Mouse (Mus musculus) gastrocnemius, postnatal 14 days (tissue): ENCODE results near the gene Fahd2a. TPM values are rescaled to one million over a fixed set of nuclear protein-coding genes. Genes with fewer than 3 reads are reported as not detected.

ENCODE experiments used
- DNase-seq: peaks from one replicate; pipeline ENCODE4 v3.0.0; 2021; ENCODE audit warnings: mixed read lengths
- intact Hi-C: fragments of 180-260 bp; cut with DNase I; formaldehyde crosslinking; loops from one replicate; pipeline ENCODE4 v1.15.1; 2025; ENCODE audit warnings: low total_unique reads
- long read RNA-seq, 2 experiments: library from polyadenylated mRNA; stranded (forward); transcript quantifications; one replicate each; pipeline ENCODE4 v2.0.0; 2021
- total RNA-seq, 2 experiments: library from RNA; stranded (reverse); gene quantifications; 2 replicates each; pipeline ENCODE4 v1.2.3; 2021

The Fahd2a gene
- 10 to 100 TPM; 14.5 to 17.5 TPM for total RNA-seq
- long read RNA-seq, experiment 1, transcript Fahd2a-201 (8 exons, 1,211 nt), result major isoform, 21 of 23 reads
- long read RNA-seq, experiment 1, partial matches to known transcripts, result 0 of 23 reads
- long read RNA-seq, experiment 1, other reads (novel, unspliced or antisense), result 2 of 23 reads
- long read RNA-seq, experiment 2, transcript Fahd2a-201 (8 exons, 1,211 nt), result major isoform, 18 of 20 reads
- long read RNA-seq, experiment 2, partial matches to known transcripts, result 0 of 20 reads
- long read RNA-seq, experiment 2, other reads (novel, unspliced or antisense), result 2 of 20 reads

DNA sequence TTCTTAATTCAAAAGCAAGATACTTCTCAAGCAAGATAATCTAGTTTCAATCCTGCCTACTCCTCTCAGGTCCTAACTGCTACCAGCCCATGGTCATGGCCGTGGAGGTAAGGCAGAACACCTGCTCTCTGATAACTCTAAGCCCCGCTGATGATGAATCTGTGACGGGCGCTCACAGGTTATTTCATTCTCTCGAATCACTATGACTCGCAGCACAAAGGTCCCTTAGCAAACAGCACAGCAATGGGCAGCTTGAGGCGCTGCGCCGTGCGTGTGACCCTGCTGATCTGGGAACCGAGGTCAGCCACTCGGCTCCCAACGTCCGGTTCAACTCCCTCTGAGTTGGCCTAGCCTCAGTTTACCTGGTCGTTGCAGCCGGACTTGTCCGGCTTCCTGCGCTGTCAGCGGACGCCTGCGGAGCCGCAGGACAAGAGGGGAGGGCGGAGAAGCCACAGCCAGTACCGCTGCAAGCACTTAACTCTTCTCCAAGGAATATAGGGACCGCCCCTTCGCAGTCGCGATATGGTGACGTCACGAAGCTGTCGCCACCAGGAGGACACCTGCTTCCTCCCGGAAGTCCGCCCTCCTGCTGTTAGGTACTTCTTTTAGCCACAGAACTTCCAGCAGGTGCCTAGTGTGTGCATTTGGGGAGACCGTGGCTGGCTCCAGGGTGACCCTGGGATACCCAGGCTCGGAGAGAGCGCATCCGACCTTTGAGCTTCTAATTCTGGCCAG is at the start of gene Fahd2a:
Gene Fahd2a (minus strand): TSS at position 511 of the 735 bp plus-strand sequence.
- intact Hi-C loops, result no loop called here
- peak; percentile 84 for DNase-seq

DNA sequence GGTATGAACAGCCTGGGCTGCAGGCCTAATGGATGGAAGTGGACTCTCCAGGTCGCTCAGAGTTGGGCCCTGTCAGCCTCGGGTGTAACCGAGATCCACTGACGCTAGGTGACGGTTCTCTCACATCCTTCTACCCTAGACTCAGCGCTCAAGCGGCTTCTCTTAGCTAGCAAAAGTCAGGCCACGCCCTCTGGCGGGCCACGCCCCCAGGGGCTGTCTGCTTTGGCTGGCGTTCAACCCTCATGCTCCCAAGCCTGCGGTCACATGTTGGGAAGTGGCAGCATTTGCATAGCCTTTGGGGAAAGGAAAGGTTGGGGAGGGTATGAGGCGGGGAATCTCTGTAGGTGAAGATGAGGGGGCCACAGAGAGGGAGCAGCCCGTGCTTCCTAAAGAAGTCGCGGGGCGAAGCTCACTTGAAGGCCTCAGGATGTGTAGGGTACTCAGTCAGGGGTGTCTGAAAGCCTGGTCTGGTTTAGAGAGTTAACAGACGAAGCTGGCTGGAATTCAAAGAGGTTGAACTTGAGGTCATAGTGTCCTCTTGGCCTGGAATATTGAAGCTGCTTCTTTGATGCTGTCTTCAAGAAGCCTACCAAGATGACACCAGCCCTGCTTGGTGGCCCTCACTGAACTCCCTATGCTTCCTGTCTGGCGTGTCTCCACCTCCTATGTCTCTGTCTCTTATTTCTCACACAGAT is 40.3 kb upstream of the Fahd2a start:
- intact Hi-C loops, result no loop called here

DNA sequence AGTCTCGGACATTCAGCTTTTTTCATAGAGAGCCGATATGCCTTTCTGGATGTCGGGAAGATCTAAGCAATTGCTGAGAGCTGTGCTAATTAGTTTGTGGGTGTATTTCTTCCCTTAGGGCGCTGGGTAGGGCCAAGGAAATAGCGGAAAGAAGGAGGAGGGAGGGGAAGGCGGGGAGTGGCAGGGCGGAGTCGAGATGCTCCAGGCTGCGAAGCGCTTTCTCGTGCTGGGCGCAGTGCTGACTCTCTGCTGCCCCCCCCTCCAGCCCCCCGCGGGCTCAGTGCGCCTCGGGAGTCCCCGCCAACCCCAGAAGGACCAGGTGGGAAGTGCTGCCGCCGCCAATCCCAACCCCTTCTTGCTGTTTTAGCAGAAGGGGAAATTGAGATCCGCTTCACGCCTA is 38.6 kb upstream of the Fahd2a start:
- intact Hi-C loops, result no loop called here
- no peak for DNase-seq

More for the DNA sequence above, 40.3 kb upstream of the Fahd2a start:
- DNase-seq, result peak; percentile 53

DNA sequence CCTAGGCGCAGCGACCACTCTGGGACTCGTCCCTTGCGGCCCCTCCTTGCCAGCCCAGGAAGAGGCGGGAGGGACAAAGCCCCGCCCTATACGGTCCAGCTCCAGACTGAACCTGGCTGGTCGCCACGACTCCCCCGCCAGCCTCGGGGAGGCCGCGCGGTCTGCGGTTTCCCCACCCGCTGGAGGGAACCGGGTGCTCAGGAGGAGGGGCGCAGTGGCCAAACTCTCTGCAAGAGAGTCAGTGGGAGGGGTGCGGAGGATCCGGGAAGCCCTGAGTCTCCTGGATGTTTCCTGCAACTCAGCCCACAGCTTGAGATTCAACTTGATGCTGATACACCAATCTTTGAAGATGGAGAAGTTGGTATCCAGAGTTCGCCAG is 38.2 kb upstream of the Fahd2a start:
- intact Hi-C loops, result no loop called here

DNA sequence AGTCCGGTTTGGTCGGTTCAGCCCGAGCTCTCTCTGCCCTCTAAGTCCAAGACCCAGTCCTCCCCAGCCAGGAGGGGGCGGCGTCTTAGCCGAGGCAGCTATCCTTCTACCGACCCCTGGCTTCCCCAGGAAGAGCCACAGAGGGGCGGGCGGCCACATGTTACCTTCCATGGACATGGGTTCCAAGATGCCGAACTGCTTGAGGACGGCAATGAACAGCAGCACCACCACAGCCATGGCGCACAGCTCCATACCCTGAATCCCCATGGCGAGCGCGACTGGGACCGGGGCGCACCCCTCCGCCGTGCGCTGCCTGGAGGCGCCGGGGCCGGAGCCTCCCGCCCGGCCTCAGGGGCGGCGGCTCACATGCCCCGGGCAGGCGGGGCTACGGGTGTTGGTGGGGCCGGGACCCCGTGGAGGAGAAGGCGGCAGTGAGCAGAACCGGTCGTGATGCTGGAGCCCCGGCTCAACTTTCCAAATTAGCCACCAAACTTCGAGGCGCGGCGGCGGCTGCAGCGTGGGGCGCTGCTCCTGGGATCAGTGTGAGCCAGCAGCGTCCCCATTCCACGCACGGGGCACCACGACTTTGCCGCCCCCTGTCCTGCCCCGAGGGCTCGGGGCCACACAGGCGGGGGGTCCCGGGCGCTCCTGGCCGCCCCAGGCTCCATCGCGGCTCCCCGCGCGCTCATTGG is 37.6 kb upstream of the Fahd2a start:
- DNase-seq, result no peak
- intact Hi-C loops, result no loop called here

More for the DNA sequence above, 38.2 kb upstream of the Fahd2a start:
- DNase-seq, result peak; percentile 74

DNA sequence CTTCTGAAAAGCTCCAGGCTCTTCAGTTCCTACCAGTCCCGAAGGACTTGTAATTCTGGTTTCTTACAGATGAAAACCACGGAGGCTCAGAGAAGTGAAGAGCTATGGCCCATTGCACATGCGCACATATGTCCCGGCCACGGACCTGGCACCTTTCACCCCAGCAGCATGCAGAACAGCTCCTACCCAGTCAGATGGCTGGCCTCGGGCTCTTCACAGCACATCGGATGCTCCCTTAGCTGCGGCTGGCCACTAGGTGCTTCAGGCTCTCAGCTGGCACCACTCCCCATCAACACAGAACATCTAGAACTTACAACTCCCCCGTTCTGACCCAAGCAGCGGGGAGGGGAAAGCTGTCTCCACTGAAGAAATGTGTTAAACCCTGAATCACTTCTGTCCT is 35.4 kb upstream of the Fahd2a start:
- no peak for DNase-seq
- intact Hi-C loops, result no loop called here

DNA sequence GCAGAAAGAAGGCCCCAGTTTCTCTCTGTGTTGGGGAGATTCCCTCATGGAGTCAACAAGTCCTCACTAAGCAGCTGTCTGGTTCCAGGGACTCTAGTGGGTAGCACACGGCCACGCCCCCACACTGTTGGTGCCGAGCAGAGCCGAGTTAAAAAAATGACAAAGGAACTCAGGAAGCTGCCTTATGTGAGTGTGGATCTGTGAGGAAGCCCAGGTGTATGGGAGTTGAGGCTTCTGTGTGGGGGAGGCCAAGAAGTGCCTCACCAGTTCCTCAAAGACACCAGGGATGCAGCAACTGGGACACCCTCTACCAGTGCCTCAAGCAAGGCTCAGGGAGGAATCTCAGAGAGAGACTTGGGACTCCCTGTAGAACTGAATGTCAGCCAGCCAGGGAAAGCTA is 34.8 kb upstream of the Fahd2a start:
- DNase-seq, result no peak
- intact Hi-C loops, result no loop called here

DNA sequence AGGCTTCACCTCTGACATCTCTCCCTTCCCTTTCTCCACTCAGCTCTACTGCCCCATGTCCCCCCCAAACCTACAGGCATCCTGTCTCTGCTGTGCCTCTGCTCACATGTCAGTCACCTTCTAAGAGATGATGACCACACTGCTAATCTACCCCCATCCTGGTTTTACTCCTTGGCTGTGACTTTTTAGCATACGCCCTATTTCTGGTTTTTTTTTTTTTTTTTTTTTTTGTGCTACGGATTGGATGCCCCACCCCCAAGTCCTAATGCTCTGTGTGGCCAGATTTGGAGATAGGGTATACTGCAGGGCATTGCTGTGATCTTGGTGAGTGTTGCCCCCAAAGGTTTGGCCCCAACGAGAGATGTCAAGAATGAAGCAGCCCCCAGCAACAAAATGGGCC is 27.9 kb upstream of the Fahd2a start:
- DNase-seq, result no peak
- intact Hi-C loops, result no loop called here

DNA sequence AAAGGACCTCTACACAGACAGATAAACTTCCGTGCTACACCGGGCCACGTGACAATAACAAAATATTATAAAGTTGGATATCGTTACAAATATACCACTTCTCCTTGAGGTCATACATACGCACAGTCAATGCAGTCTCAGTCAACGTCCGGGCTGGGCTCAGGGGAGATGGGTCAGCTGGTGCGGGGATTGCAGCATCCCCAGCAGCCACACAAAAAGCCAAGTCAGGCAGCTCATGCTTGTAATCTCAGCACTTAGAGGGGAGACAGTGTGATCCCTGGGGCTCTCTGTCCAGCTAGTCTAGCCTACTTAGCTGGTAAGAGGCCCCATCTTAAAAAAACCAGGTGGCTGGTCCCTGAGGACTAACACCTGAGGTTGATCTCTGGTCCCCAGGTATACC is 26.9 kb upstream of the Fahd2a start:
- no peak for DNase-seq
- intact Hi-C loops, result no loop called here

DNA sequence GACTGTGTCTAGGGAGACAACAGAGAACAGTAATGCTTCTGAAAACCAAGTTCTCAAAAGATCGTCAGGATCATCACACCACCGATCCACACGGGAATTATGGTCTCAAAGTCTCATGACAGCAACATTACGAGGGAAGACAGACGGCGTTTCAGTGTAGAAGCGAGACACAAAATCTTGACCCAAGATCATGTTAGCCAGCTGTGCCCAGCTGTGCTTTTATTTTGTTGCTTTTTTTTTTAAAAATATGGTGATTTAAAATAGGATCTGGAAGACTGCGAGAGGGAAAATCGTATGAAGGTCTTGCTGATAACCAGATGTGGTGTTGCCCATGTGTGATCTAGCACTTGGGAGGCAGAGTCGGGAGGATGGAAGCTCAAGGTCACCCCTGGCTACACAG is 26.3 kb upstream of the Fahd2a start:
- intact Hi-C loops, result no loop called here

DNA sequence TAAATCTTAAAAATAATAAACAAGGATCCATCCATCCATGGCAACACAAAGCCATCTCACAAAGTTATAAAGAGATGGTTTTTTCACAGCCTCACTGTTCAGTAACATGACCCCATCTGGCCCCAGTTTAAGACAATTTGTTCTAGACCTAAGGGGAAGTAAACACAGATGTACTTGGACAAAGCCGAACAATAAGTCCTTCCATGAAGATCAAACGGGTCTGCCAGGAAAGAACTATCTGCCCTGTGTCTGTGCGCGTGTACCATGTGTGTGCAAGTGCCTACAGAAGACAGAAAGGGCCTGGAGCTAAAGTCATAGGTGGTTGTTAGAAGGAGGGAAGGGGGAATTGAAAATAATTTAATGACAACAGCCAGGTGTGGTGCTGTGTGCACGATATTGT is 25.8 kb upstream of the Fahd2a start:
- intact Hi-C loops, result no loop called here
- DNase-seq, result no peak

More for the DNA sequence above, 26.3 kb upstream of the Fahd2a start:
- no peak for DNase-seq

DNA sequence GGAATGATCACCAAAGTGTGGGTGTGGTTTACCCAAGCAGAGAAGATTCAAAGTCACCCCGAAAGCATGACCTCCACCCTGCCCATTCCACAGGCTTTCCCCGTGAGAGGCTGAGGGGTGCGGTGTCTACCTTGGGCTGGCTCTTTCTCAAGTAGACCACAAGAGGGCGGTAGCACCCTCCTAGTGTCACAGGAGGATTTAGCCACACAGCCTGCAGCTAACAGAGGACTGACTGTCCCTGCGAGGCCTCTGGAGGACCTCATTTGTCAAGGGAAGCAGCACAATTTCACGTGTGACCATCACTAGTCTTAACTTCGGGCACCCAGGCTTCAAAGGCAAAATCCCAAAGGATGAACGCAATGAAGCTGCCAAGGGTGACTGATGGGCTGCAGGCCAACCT is 17.9 kb upstream of the Fahd2a start:
- DNase-seq, result peak; percentile 58

DNA sequence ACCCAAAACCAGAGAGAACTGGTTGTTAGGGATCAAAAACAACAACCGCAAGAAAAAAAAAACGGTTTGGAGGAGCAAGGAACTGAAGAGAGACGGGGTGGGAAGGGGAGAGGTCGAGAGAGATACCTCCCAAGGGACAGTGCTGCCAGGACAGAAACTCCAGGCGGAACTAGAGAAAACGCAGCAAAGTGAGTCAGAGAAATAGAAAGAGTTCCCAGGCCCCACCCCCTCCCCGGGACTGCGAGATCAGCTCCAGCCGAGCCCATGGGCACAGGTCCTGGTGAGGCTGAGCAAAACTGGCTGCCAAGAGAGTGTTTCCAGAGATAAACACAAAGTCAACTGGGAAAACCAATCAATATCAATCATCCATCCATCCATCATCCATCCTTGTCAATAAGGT is 17.0 kb upstream of the Fahd2a start:
- intact Hi-C loops, result loop anchor here (2.0 kb wide), 1 partner anchor 41 kb away; no protein-coding TSS in a partner anchor
- DNase-seq, result no peak

More for the DNA sequence above, 17.9 kb upstream of the Fahd2a start:
- intact Hi-C loops, result no loop called here

DNA sequence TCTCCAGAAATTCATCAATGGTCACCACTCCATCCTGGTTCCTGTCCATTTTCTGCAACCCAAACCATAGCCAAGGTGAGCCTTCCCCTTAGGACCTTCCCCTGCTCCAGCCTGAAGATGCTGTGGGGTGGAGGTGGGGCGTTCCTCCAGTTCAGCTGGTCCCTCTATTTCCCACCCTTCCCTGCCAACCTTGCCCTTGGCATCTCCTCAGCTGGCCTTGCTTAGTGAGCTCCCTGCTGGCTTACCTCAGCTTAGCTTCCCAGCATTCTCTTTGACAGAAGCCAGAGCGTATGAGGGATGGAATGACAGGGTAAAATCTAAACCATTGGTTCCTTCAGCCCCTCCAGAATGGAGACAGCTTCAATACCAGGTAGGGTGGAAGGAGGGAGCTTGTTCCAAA is 15.0 kb upstream of the Fahd2a start:
- intact Hi-C loops, result no loop called here
- no peak for DNase-seq

DNA sequence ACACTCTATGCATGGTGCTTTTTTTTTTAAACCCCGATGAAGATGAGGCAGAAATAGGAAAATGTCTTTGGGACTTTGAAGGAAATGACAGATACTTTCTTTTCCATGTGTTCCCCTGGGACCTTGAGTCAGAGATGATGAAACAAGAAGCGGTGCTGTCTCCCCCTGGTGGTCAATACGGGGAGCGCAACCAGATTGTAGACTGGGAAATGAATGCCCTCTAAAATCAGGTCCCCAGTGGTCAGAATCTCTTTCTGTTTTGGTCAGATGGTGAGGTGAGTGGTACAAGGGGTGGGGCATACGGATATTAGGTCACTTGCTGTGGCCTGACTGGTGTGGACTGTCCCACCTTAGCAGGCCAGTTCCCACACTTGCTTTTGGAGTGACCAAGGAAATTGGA is 9.4 kb upstream of the Fahd2a start:
- peak; percentile 54 for DNase-seq
- intact Hi-C loops, result no loop called here

DNA sequence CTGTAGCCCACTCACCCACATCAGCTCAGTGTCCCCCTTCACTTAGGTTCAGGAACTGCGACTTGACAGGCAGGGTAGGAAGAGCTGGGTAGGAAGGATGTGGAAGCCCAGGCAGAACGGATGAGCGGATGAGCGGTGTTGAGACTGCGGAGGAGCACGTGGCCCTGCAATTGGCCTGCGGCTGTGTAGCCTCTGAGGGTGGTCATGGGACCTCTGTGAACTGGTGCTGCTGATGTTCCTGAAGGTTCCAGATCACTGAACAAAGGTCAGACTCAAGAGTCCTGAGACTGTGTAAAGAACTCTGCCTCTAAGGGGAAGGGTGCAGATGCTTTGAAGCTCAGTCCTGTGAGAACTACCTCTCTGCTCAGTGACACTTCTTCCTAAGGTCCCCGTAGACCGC is 8.8 kb upstream of the Fahd2a start:
- DNase-seq, result no peak
- intact Hi-C loops, result no loop called here

DNA sequence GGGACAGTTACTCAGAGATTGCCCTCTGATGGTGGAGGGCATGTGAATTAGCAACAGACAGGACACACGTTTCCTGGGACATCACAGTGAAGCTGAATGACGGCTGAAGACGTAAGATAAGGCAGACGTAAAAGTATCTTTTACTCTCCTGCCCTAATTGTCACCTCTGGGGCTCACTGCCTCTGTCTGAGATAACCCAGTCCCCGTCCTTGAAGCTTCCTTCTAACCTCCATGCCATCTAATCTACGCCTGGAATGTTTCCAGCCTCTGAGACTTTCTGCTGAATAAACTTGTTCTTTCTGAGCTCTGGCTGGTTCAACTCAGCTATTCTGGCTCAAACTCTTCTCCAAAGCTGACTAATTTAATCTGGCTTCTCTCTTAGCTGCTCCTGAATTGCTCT is 7.4 kb upstream of the Fahd2a start:
- intact Hi-C loops, result no loop called here
- no peak for DNase-seq

DNA sequence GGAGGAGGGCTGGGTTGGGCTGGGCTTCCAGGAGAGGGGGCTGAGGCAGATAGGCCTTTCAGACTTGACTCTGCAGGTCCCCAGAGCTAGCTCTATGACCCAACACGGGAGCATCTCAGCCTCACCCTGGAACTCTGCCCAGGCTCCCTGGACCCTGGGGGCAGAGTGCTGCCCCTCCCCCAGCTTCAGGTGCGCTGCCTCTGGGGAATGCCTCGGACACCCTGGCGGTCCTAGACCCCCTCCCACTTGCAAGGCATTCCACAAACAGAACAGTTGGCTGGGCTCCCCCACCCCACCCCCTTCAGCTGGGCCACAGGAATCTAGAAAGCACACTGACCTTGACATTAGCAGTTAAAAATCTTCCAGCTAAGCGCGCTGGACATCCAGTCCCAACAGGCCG is 5.3 kb upstream of the Fahd2a start:
- intact Hi-C loops, result no loop called here
- no peak for DNase-seq

DNA sequence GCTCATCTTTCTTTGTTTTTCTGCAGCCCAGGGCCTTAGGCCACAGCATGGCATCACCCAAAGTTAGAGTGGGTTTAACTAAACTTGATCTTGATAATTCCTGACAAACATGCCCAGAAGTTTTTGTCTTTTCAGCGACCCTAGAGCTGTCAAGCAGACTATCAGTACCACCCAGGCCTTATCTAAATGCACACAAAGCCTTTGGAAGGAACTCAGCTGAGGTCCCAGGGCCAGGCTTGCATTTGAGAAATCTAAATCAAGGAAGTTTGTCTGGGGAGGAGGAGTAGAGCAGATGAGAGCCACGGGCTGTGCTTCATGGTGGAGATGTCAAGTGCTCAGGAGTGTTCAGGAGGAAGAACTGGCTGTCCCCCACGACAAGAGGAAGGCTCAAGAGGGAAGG is 2.5 kb upstream of the Fahd2a start:
- intact Hi-C loops, result no loop called here
- DNase-seq, result no peak

DNA sequence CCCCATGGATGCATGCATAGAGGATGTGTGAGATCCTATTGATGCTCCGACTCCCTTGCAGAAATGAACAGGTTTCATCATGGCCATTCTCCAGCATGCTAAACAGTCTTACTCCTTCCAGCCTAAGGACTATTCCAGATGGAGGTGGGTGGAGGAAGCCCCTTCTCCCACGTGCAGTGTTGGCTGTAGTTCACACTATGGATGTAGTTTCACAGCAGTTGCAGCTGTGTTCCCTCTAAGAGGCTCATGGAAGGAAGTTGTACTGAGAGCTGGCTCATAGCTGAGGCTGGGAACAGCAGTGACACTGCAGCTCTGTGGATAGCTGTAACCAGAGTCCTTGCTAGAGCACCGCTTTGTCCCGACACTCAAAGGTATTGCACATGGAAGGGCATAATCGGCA is 6.7 kb downstream of the Fahd2a start:
- DNase-seq, result no peak
- intact Hi-C loops, result no loop called here
